Mouse (Mus musculus) lung, embryonic 16.5 days (tissue): Measurements from ENCODE around the gene AC131692.1. TPM values are rescaled to one million over a fixed set of nuclear protein-coding genes. Genes with fewer than 3 reads are reported as not detected.
A peak's percentile ranks its signal among the peaks of the same experiment; 100 is the strongest.

ENCODE experiments used
- ATAC-seq: fragments of 200-750 bp; cut with Nextera tagmentation; 2 replicates; pipeline ENCODE4 v1.8.0; 2017; ENCODE audit warnings: low read depth, mild to moderate bottlenecking, moderate library complexity
- H3K27ac ChIP-seq: fragments of 300-500 bp; sonication (generic); 2 replicates; pipeline ENCODE4 v1.5.1; 2014; ENCODE audit warnings: mild to moderate bottlenecking, control low read depth, low read length
- H3K27me3 ChIP-seq: fragments of 300-500 bp; sonication (generic); 2 replicates; pipeline ENCODE4 v1.6.1; 2014; ENCODE audit warnings: low read depth, low read length, mixed read lengths; ENCODE audit not compliant: control insufficient read depth, insufficient read depth
- H3K36me3 ChIP-seq: fragments of 300-500 bp; sonication (generic); 2 replicates; pipeline ENCODE4 v1.6.1; 2014; ENCODE audit warnings: low read length; ENCODE audit not compliant: control insufficient read depth, insufficient read depth
- H3K4me1 ChIP-seq: fragments of 300-500 bp; sonication (generic); replicated peaks from 2 replicates; pipeline ENCODE4 v1.6.1; 2014; ENCODE audit warnings: low read length, mixed read lengths; ENCODE audit not compliant: control insufficient read depth, insufficient read depth
- H3K4me2 ChIP-seq: fragments of 300-500 bp; sonication (generic); 2 replicates; pipeline ENCODE4 v1.6.1; 2014; ENCODE audit warnings: low read depth, low read length, control low read depth
- H3K4me3 ChIP-seq: fragments of 300-500 bp; sonication (generic); 2 replicates; pipeline ENCODE4 v1.5.1; 2014; ENCODE audit warnings: mild to moderate bottlenecking, low read length, control low read depth
- H3K9ac ChIP-seq: fragments of 300-500 bp; sonication (generic); 2 replicates; pipeline ENCODE4 v1.6.1; 2014; ENCODE audit warnings: low read length, control low read depth
- H3K9me3 ChIP-seq: fragments of 300-500 bp; sonication (generic); 2 replicates; pipeline ENCODE4 v1.6.1; 2016; ENCODE audit warnings: low read length; ENCODE audit not compliant: control insufficient read depth
- WGBS: fragments of 180-500 bp; shearing (Covaris S2); extraction: QIAGEN DNeasy Blood & Tissue Kit; methylation state at CpG from one replicate; pipeline ENCODE4 v1.1.7; 2014; 5-methylcytosine and 5-hydroxymethylcytosine counted together
- microRNA-seq: library from miRNA; unstranded; fragments of <30 nt; microRNA quantifications from one replicate; pipeline ENCODE4, GENCODE M21; 2016
- polyA plus RNA-seq: library from polyadenylated mRNA; unstranded; fragments of >200 nt; fragmentation: Nextera tagmentation; extraction: Ambion mirVana; gene quantifications from 2 replicates; pipeline ENCODE4 v1.2.1, GENCODE M21; 2015

The AC131692.1 gene
- polyA plus RNA-seq, 1 experiment from 2014 or later = not detected

- Histone ChIP-seq H3K4me3 (peak overlapping the region; percentile 80), H3K4me2 (peak overlapping the region; percentile 91), H3K9ac (peak overlapping the region; percentile 91), H3K27ac (peak overlapping the region; percentile 98), H3K4me1 (peaks cover 12% of the 10 kb centered on the region), H3K27me3 (no peaks in the 10 kb centered on the region), H3K36me3 (peaks cover 6% of the 10 kb centered on the region; the same call in 1 of the 2 replicates), H3K9me3 (peaks cover 2% of the 10 kb centered on the region; the same call in 1 of the 2 replicates)
- ATAC-seq = no peak
- 2% methylated on average over 16 of the region's 16 CpGs for WGBS
These were observed 46.1 kb downstream of the AC131692.1 start for GRCm38 (mm10) chr19:6140374-6140677.

- peaks cover 2% of the 10 kb centered on the region; the same call in 1 of the 2 replicates for H3K36me3 ChIP-seq
- peak within 1 kb of the TSS; percentile 80 for H3K4me3 ChIP-seq
- H3K27me3 ChIP-seq = no peaks in the 10 kb centered on the region
- H3K4me2 ChIP-seq = peak within 1 kb of the TSS; percentile 91
- H3K4me1 ChIP-seq = peaks cover 12% of the 10 kb centered on the region
- peaks cover 2% of the 10 kb centered on the region; the same call in 1 of the 2 replicates for H3K9me3 ChIP-seq
- peak; percentile 96 for ATAC-seq
- peak within 1 kb of the TSS; percentile 98 for H3K27ac ChIP-seq
- H3K9ac ChIP-seq = peak within 1 kb of the TSS; percentile 91
- WGBS = under 1% methylated on average over 58 of the region's 68 CpGs
These were observed 46.6 kb downstream of the AC131692.1 start, which contains the start of gene Batf2 for GRCm38 (mm10) chr19:6140678-6141393. Gene Batf2, plus strand, starts transcription at chr19:6140983.

- H3K27me3 ChIP-seq = no peaks in the 10 kb centered on the region
- H3K36me3 ChIP-seq = 0 out of 2 replicates have a peak, but pooled peaks cover 2% of the 10 kb centered on the region
- peak; percentile 83 for ATAC-seq
- H3K9me3 ChIP-seq = peaks cover 2% of the 10 kb centered on the region; the same call in 1 of the 2 replicates
- H3K4me2 ChIP-seq = peak within 1 kb of the TSS; percentile 91
- WGBS = 0% methylated on average over 15 of the region's 15 CpGs
- H3K4me1 ChIP-seq = peaks cover 12% of the 10 kb centered on the region
- H3K27ac ChIP-seq = peak within 1 kb of the TSS; percentile 98
- peak within 1 kb of the TSS; percentile 80 for H3K4me3 ChIP-seq
- peak within 1 kb of the TSS; percentile 91 for H3K9ac ChIP-seq
These were observed 47.2 kb downstream of the AC131692.1 start, which contains the start of gene Arl2 for GRCm38 (mm10) chr19:6141394-6141749. Gene Arl2, minus strand, starts transcription at chr19:6141548.

GRCm38 (mm10) chr19:6144842-6145241 lies 50.6 kb downstream of the AC131692.1 start:
- Histone ChIP-seq H3K27ac (no peak overlapping the region), H3K9ac (no peak overlapping the region), H3K9me3 (peaks cover 2% of the 10 kb centered on the region; the same call in 1 of the 2 replicates), H3K4me3 (no peak overlapping the region), H3K4me1 (peaks cover 11% of the 10 kb centered on the region), H3K36me3 (no peaks in the 10 kb centered on the region), H3K27me3 (no peaks in the 10 kb centered on the region), H3K4me2 (no peak overlapping the region)
- ATAC-seq = no peak
- 72% methylated on average over 5 of the region's 5 CpGs for WGBS

Small RNAs within 50 kb of the gene (microRNA-seq; reads per million reads assigned to microRNA genes)
- gene Mir6988 = not detected

Other genes with a start within 250 kb of the AC131692.1 start
- gene Frmd8, start 219.1 kb upstream of the AC131692.1 start, polyA plus RNA-seq = 56.4 and 61.1 TPM in 2 replicates
- 5.7 and 6.2 TPM in 2 replicates for gene Slc25a45, start 216.6 kb upstream of the AC131692.1 start, polyA plus RNA-seq
- gene Tigd3, start 200.3 kb upstream of the AC131692.1 start, polyA plus RNA-seq = 2.5 and 3.2 TPM in 2 replicates
- gene Dpf2, start 181.4 kb upstream of the AC131692.1 start, polyA plus RNA-seq = 155 TPM in 2 replicates
- gene Cdc42ep2, start 169.6 kb upstream of the AC131692.1 start, polyA plus RNA-seq = 15.6 and 17.1 TPM in 2 replicates
- 64.2 and 70.0 TPM in 2 replicates for gene Pola2, start 130.2 kb upstream of the AC131692.1 start, polyA plus RNA-seq
- not detected in 2 replicates for gene Slc22a20, start 108.3 kb upstream of the AC131692.1 start, polyA plus RNA-seq
- gene Capn1, start 78.5 kb upstream of the AC131692.1 start, polyA plus RNA-seq = 12.3 and 12.8 TPM in 2 replicates
- gene Syvn1, start 47.8 kb upstream of the AC131692.1 start, polyA plus RNA-seq = 27.7 and 31.7 TPM in 2 replicates
- gene Mrpl49, start 36.6 kb upstream of the AC131692.1 start, polyA plus RNA-seq = 72.9 and 74.6 TPM in 2 replicates
- gene Fau, start 36.6 kb upstream of the AC131692.1 start, polyA plus RNA-seq = 757 and 774 TPM in 2 replicates
- 26.2 and 28.6 TPM in 2 replicates for gene Znhit2, start 33.2 kb upstream of the AC131692.1 start, polyA plus RNA-seq
- gene Tm7sf2, start 26.0 kb upstream of the AC131692.1 start, polyA plus RNA-seq = 12.1 and 19.6 TPM in 2 replicates
- 67.4 and 77.5 TPM in 2 replicates for gene Vps51, start 17.2 kb upstream of the AC131692.1 start, polyA plus RNA-seq
- not detected in 2 replicates for gene Tmem262, start 14.4 kb upstream of the AC131692.1 start, polyA plus RNA-seq
- 1.4 and 1.5 TPM in 2 replicates for gene Gm28374, start 12.2 kb upstream of the AC131692.1 start, polyA plus RNA-seq
- 69.1 and 71.8 TPM in 2 replicates for gene Zfpl1, start 9.5 kb upstream of the AC131692.1 start, polyA plus RNA-seq
- gene Cdca5, start 9.4 kb upstream of the AC131692.1 start, polyA plus RNA-seq = 40.5 and 42.8 TPM in 2 replicates
- gene Naaladl1, start 11.4 kb downstream of the AC131692.1 start, polyA plus RNA-seq = 0.29 and 0.94 TPM in 2 replicates
- 32.5 and 36.4 TPM in 2 replicates for gene Sac3d1, start 24.2 kb downstream of the AC131692.1 start, polyA plus RNA-seq
- gene Snx15, start 33.9 kb downstream of the AC131692.1 start, polyA plus RNA-seq = 33.4 and 35.1 TPM in 2 replicates
- 0.31 and 0.96 TPM in 2 replicates for gene Batf2, start 46.6 kb downstream of the AC131692.1 start, polyA plus RNA-seq
- 95.2 and 95.7 TPM in 2 replicates for gene Arl2, start 47.1 kb downstream of the AC131692.1 start, polyA plus RNA-seq
- not detected in 2 replicates for gene Majin, start 90.0 kb downstream of the AC131692.1 start, polyA plus RNA-seq
- 0.63 and 0.88 TPM in 2 replicates for gene Gpha2, start 132.0 kb downstream of the AC131692.1 start, polyA plus RNA-seq
- 17.8 and 20.2 TPM in 2 replicates for gene Ppp2r5b, start 141.5 kb downstream of the AC131692.1 start, polyA plus RNA-seq
- gene Atg2a, start 147.2 kb downstream of the AC131692.1 start, polyA plus RNA-seq = 10.3 and 12.6 TPM in 2 replicates
- gene Ehd1, start 182.3 kb downstream of the AC131692.1 start, polyA plus RNA-seq = 77.9 and 81.6 TPM in 2 replicates
- gene Cdc42bpg, start 212.0 kb downstream of the AC131692.1 start, polyA plus RNA-seq = 1.1 and 1.7 TPM in 2 replicates
- gene Men1, start 240.6 kb downstream of the AC131692.1 start, polyA plus RNA-seq = 70.9 and 76.9 TPM in 2 replicates
- 24.8 and 27.6 TPM in 2 replicates for gene Map4k2, start 246.7 kb downstream of the AC131692.1 start, polyA plus RNA-seq